Mouse (Mus musculus): ENCODE data around the gene Eme1.

Gene Eme1

DNA sequence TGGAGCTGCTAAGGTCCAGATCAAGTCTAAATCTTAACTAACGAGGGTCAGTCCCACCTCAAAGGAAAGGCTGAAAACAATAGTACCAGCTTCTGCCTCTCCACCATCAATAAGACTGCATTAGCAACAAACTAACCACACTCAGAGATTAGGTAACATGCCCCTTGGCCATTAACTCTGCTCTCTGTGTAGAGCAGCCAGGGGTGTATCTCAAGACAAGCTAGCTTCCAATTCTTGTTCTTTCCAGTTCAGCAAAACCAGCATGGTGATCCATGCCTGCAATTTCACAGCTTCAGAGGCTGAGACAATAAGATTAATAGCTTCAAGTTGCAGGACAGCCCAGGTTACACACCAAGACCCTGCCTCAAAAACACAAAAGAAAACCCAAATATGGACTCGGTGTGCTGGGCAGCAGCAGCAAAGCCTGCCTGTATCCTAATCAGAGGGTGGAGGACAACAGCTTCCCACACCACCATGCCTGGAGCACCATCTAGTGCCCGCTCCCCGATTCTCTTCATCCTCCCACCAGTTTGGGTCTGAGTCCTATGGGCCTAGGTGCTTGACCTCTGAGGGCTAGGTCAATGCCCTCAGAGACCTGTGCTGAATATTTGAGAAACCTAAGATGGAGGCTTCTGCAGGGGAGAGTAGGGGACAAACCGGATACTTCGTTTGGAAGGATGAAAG, 55.2 kb downstream of the Eme1 start:
- no peak for DNase-seq (ENCODE audit: low spot score in 2 of 2)

DNA sequence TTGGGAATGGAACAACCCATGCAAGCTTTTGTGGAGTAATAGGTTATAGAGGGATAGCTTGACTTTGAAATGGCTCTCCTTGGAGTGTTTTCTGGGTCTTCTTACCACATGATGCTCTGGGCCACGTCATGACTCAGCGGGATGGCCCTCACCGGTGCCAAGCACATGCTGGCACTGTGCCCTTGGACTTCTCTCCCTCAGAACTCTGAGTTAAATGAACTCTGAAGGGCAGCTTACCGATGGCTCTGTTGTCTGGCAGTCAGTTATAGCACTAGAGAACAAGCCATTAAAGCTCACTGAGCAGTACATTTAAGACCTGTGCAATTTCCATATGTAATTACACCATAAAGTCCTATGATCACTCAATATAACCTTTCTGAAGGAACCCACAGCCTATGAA, 56.4 kb downstream of the Eme1 start:
- DNase-seq (ENCODE audit: low spot score in 2 of 2): no peak

DNA sequence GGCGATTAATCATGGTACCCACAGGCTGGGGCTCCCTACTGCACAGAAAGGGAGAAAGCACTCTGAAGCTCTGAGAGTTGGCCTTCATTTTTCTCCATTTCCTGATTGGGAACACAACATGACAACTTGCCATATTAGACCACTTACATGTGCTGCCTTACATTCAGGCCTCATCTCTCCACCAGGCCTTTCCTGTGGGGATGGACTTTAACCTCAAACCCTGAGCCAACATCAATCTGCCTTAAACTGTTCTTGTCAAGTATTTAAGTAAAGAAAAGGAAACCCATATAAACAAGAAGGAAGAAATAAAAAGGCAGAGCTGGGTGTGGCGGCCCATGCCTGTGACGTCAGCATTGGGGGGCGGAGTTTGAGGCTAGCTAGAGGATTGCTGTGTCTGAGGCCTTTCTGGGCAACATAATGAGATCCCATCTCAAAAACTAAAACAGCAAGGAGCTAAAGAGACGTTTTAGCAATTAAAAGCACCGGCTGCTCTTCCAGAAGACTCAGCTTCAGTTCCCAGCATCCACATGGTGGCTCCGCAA, 57.4 kb downstream of the Eme1 start:
- DNase-seq (ENCODE audit: low spot score in 2 of 2): peak; percentile 59 to 75

Data from natural killer cell, adult 2 months (primary cell).